8 mouse cellular contexts compared by ENCODE assay signal in the genomic region with DNA sequence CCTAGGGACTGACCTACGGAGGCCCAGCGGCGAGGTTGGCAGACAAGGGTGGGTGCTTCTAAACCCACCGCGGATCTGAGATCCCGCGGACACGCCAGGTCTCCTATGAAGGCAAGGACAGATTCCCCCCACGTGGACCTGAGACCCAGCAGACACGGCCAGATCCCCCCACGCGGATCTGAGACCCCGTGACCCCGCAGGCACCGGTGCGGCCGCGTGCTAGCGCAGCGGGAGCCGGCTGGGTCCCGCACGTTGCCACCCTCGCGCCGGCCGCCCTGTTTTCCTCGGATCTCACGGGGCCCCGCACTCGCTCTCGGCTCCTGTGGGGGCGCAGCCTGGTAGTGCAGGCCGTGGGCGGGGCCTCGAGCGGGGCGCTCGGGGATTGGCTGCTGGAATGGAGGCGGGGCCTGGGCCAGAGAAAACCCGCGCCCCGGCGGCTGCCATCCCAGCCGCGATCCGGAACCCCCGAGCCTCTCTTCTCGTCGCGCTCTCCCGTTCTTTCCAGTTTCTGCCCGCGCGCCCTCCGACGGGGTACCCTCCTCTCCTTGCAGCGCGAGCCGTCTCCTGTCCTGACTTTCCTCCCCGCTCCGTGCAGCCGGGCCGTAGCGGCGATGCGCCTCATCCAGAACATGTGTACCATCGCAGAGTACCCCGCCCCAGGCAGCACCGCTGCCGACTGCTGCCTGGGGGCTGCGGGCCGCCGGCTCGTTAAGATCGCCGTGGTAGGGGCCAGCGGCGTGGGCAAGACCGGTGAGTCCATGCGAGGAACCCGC. TPM values are rescaled to one million over a fixed set of nuclear protein-coding genes. Genes with fewer than 3 reads are reported as not detected.
DNase-seq lines count a peak whose midpoint lies in the region; ATAC-seq and TF ChIP-seq lines count a peak whose summit lies in the region.

A gene (plus strand): TSS at position 446 of the 773 bp plus-strand sequence.

- peaks cover 48% of the 10 kb centered on the region for H3K4me1 ChIP-seq in forebrain, embryonic 13.5 days
- peaks cover 34% of the 10 kb centered on the region for H3K4me1 ChIP-seq in heart, postnatal 0 days (ENCODE audit: control insufficient read depth, insufficient read depth)
- peaks cover 25% of the 10 kb centered on the region for H3K4me1 ChIP-seq in liver, embryonic 15.5 days (replicated peaks)
- H3K4me1 ChIP-seq in neural tube, embryonic 14.5 days (ENCODE audit: control insufficient read depth, insufficient read depth, low read length) = peaks cover 12% of the 10 kb centered on the region; the same call in 1 of the 2 replicates

- peak; percentile 98 for ATAC-seq in forebrain, embryonic 13.5 days
- peak; percentile 91 for ATAC-seq in heart, postnatal 0 days (ENCODE audit: insufficient read depth, low read depth)
- peak; percentile 84 for ATAC-seq in liver, embryonic 15.5 days (ENCODE audit: insufficient read depth)
- ATAC-seq in neural tube, embryonic 14.5 days (ENCODE audit: low read depth) = peak; percentile 95

- H3K4me3 ChIP-seq in forebrain, embryonic 13.5 days = peak within 1 kb of the TSS; percentile 79
- H3K4me3 ChIP-seq in heart, postnatal 0 days (ENCODE audit: low read depth, low read length) = peak within 1 kb of the TSS; percentile 64
- peak within 1 kb of the TSS; percentile 66 for H3K4me3 ChIP-seq in liver, embryonic 15.5 days (replicated peaks)
- H3K4me3 ChIP-seq in neural tube, embryonic 14.5 days (ENCODE audit: low read depth, low read length) = peak within 1 kb of the TSS; percentile 90

- no peaks in the 10 kb centered on the region for H3K9me3 ChIP-seq in forebrain, embryonic 13.5 days (replicated peaks)
- no peaks in the 10 kb centered on the region for H3K9me3 ChIP-seq in heart, postnatal 0 days (replicated peaks; ENCODE audit: control insufficient read depth, low read length)
- H3K9me3 ChIP-seq in liver, embryonic 15.5 days (replicated peaks) = no peaks in the 10 kb centered on the region
- no peaks in the 10 kb centered on the region for H3K9me3 ChIP-seq in neural tube, embryonic 14.5 days (ENCODE audit: control insufficient read depth, low read length)

- H3K27ac ChIP-seq in forebrain, embryonic 13.5 days = peak within 1 kb of the TSS; percentile 73
- H3K27ac ChIP-seq in heart, postnatal 0 days (ENCODE audit: low read depth) = peak within 1 kb of the TSS; percentile 95
- peak within 1 kb of the TSS; percentile 48 for H3K27ac ChIP-seq in liver, embryonic 15.5 days (replicated peaks)
- peak within 1 kb of the TSS; percentile 60 for H3K27ac ChIP-seq in neural tube, embryonic 14.5 days (ENCODE audit: low read depth, low read length)

- peaks cover 5% of the 10 kb centered on the region for H3K27me3 ChIP-seq in forebrain, embryonic 13.5 days
- no peaks in the 10 kb centered on the region for H3K27me3 ChIP-seq in heart, postnatal 0 days (ENCODE audit: control insufficient read depth, insufficient read depth, low read length)
- peaks cover 62% of the 10 kb centered on the region for H3K27me3 ChIP-seq in liver, embryonic 15.5 days
- no peaks in the 10 kb centered on the region for H3K27me3 ChIP-seq in neural tube, embryonic 14.5 days (ENCODE audit: control insufficient read depth, insufficient read depth, low read length)

- H3K36me3 ChIP-seq in forebrain, embryonic 13.5 days (ENCODE audit: poor library complexity, severe bottlenecking) = peaks cover 13% of the 10 kb centered on the region
- H3K36me3 ChIP-seq in heart, postnatal 0 days (replicated peaks; ENCODE audit: control insufficient read depth, insufficient read depth, low read length) = peaks cover 26% of the 10 kb centered on the region
- H3K36me3 ChIP-seq in liver, embryonic 15.5 days (replicated peaks) = peaks cover 8% of the 10 kb centered on the region; the same call in 1 of the 2 replicates
- H3K36me3 ChIP-seq in neural tube, embryonic 14.5 days (ENCODE audit: control insufficient read depth, insufficient read depth, low read length) = no peaks in the 10 kb centered on the region

- WGBS in forebrain, embryonic 13.5 days = under 1% methylated on average over 80 of the region's 82 CpGs
- under 1% methylated on average over 73 of the region's 82 CpGs for WGBS in heart, postnatal 0 days
- under 1% methylated on average over 81 of the region's 82 CpGs for WGBS in liver, embryonic 15.5 days (ENCODE audit: insufficient replicate concordance)
- under 1% methylated on average over 74 of the region's 82 CpGs for WGBS in neural tube, embryonic 14.5 days

- DNase-seq in ES-CJ7 (ENCODE audit: low read depth, low spot score) = peak; percentile 75
- peak; percentile 80 for DNase-seq in c-Kit-positive CD71-positive TER-119-positive erythroid progenitor cells, embryonic 14.5 days (ENCODE audit: low spot score)
- peak; percentile 94 for DNase-seq in heart, postnatal 0 days (ENCODE audit: low spot score)
- peak; percentile 97 to 98 for DNase-seq in kidney, postnatal 4 days
- DNase-seq in testis, postnatal 10 days (ENCODE audit: low spot score) = peak; percentile 99

- TF ChIP-seq EP300 in heart, postnatal 0 days (IDR thresholded peaks at IDR 0.05; ENCODE audit: low read depth) = peak; percentile 40; the same call in 1 of the 2 replicates

- peak within 1 kb of the TSS; percentile 87 for H3K9ac ChIP-seq in forebrain, embryonic 13.5 days
- H3K9ac ChIP-seq in heart, postnatal 0 days (replicated peaks; ENCODE audit: low read depth, low read length) = peak within 1 kb of the TSS; percentile 75
- H3K9ac ChIP-seq in liver, embryonic 15.5 days = peak within 1 kb of the TSS; percentile 65
- H3K9ac ChIP-seq in neural tube, embryonic 14.5 days (replicated peaks; ENCODE audit: low read depth, low read length) = peak within 1 kb of the TSS; percentile 78

- peak within 1 kb of the TSS; percentile 92 for H3K4me2 ChIP-seq in forebrain, embryonic 13.5 days
- H3K4me2 ChIP-seq in heart, postnatal 0 days (ENCODE audit: low read depth, low read length) = peak within 1 kb of the TSS; percentile 83
- H3K4me2 ChIP-seq in liver, embryonic 15.5 days = peak within 1 kb of the TSS; percentile 88
- H3K4me2 ChIP-seq in neural tube, embryonic 14.5 days (ENCODE audit: low read depth, low read length) = peak within 1 kb of the TSS; percentile 91

- TF ChIP-seq CTCF in heart, postnatal 0 days (IDR thresholded peaks at IDR 0.05; ENCODE audit: low read depth) = peak; percentile 40; the same call in 1 of the 2 replicates

RNA-seq across cellular contexts. Expression of the gene that starts here (rescaled TPM):
- 23.0 TPM in 2 replicates for polyA plus RNA-seq in forebrain, embryonic 13.5 days (2015; fragmentation: Nextera tagmentation; extraction: Ambion mirVana)
- 22.8 and 24.5 TPM in 2 replicates for total RNA-seq in heart, postnatal 0 days (2014; rRNA removed; ENCODE audit: low replicate concordance)
- polyA plus RNA-seq in heart, postnatal 0 days (2015; fragmentation: Nextera tagmentation; extraction: Ambion mirVana) = 61.9 and 67.8 TPM in 2 replicates
- polyA plus RNA-seq in liver, embryonic 15.5 days (2015; fragmentation: Nextera tagmentation; extraction: Ambion mirVana) = 4.3 and 5.2 TPM in 2 replicates
- polyA plus RNA-seq in neural tube, embryonic 14.5 days (2014; fragmentation: Nextera tagmentation; extraction: Ambion mirVana) = 9.9 and 14.9 TPM in 2 replicates

Comparison
In these comparisons a context has a peak if more than half of its experiments do, and no peak if none do; other contexts are left out.
1. Peak in every context shown above with its lines: DNase-seq, ATAC-seq, H3K4me3 ChIP-seq and H3K27ac ChIP-seq.